Mouse (Mus musculus): ENCODE results near the gene Lenep. TPM values are rescaled to one million over a fixed set of nuclear protein-coding genes. Genes with fewer than 3 reads are reported as not detected.

Lenep gene
- total RNA-seq, 2 experiments from 2014 or later: 0.68 TPM; not detected in 1

GRCm38 (mm10) chr3:89390699-89391662 is 11.6 kb downstream of the Lenep start:
- DNase-seq: peak; percentile 53

GRCm38 (mm10) chr3:89390111-89390515 is 12.5 kb downstream of the Lenep start:
- peak; percentile 58 for DNase-seq

GRCm38 (mm10) chr3:89388901-89389740 is 13.5 kb downstream of the Lenep start:
- no peak for DNase-seq

GRCm38 (mm10) chr3:89388134-89388881 is 14.3 kb downstream of the Lenep start:
- DNase-seq: peak; percentile 83

GRCm38 (mm10) chr3:89387632-89388031 is 15.0 kb downstream of the Lenep start:
- no peak for DNase-seq

- no peak for DNase-seq
Observed at GRCm38 (mm10) chr3:89386438-89387420, 15.9 kb downstream of the Lenep start.

- DNase-seq: no peak
Observed at GRCm38 (mm10) chr3:89385451-89385850, 17.1 kb downstream of the Lenep start.

GRCm38 (mm10) chr3:89384331-89385076 is 18.1 kb downstream of the Lenep start:
- DNase-seq: no peak

- no peak for DNase-seq
Observed at GRCm38 (mm10) chr3:89383651-89384255, 18.8 kb downstream of the Lenep start.

GRCm38 (mm10) chr3:89382950-89383349 is 19.6 kb downstream of the Lenep start:
- no peak for DNase-seq

GRCm38 (mm10) chr3:89382033-89382882 is 20.3 kb downstream of the Lenep start:
- no peak for DNase-seq

GRCm38 (mm10) chr3:89381233-89381632 is 21.4 kb downstream of the Lenep start:
- DNase-seq: no peak

GRCm38 (mm10) chr3:89380711-89381110 is 21.9 kb downstream of the Lenep start:
- DNase-seq: no peak

GRCm38 (mm10) chr3:89380291-89380690 is 22.3 kb downstream of the Lenep start:
- no peak for DNase-seq

- no peak for DNase-seq
Observed at GRCm38 (mm10) chr3:89379388-89380131, 23.0 kb downstream of the Lenep start.

GRCm38 (mm10) chr3:89378394-89379067 is 24.1 kb downstream of the Lenep start:
- peak; percentile 84 for DNase-seq

- no peak for DNase-seq
Observed at GRCm38 (mm10) chr3:89377831-89378230, 24.8 kb downstream of the Lenep start.
